Mouse (Mus musculus) adrenal gland (tissue): ENCODE results near the gene Erh.

Experiments used
- intact Hi-C: fragments of 180-260 bp; cut with DNase I; formaldehyde crosslinking; loops from one replicate; pipeline ENCODE4 v1.15.1; 2025

Gene Erh

GRCm38 (mm10) chr12:80620501-80620900 is 23.6 kb downstream of the Erh start:
- intact Hi-C loops, result no loop called here

GRCm38 (mm10) chr12:80615371-80616257 is 28.5 kb downstream of the Erh start:
- intact Hi-C loops, result no loop called here

GRCm38 (mm10) chr12:80612113-80612791 is 31.9 kb downstream of the Erh start:
- intact Hi-C loops, result no loop called here

- intact Hi-C loops, result no loop called here
These were observed 34.2 kb downstream of the Erh start for GRCm38 (mm10) chr12:80609928-80610327.

GRCm38 (mm10) chr12:80608576-80608975 is 35.6 kb downstream of the Erh start:
- intact Hi-C loops, result no loop called here

GRCm38 (mm10) chr12:80604218-80604617 is 39.9 kb downstream of the Erh start:
- intact Hi-C loops, result no loop called here

- intact Hi-C loops, result no loop called here
These were observed 40.6 kb downstream of the Erh start for GRCm38 (mm10) chr12:80603566-80603965.

GRCm38 (mm10) chr12:80602432-80602831 is 41.7 kb downstream of the Erh start:
- intact Hi-C loops, result no loop called here

GRCm38 (mm10) chr12:80601597-80602269 is 42.4 kb downstream of the Erh start:
- intact Hi-C loops, result no loop called here

GRCm38 (mm10) chr12:80598756-80599155 is 45.4 kb downstream of the Erh start:
- intact Hi-C loops, result no loop called here

- intact Hi-C loops, result no loop called here
These were observed 45.9 kb downstream of the Erh start for GRCm38 (mm10) chr12:80598236-80598635.

GRCm38 (mm10) chr12:80595968-80596367 is 48.2 kb downstream of the Erh start:
- intact Hi-C loops, result no loop called here

GRCm38 (mm10) chr12:80595566-80595965 is 48.6 kb downstream of the Erh start:
- intact Hi-C loops, result no loop called here

GRCm38 (mm10) chr12:80594781-80595180 is 49.4 kb downstream of the Erh start:
- intact Hi-C loops, result no loop called here

GRCm38 (mm10) chr12:80594141-80594540 is 50.0 kb downstream of the Erh start:
- intact Hi-C loops, result no loop called here

- intact Hi-C loops, result no loop called here
These were observed 59.2 kb downstream of the Erh start for GRCm38 (mm10) chr12:80584973-80585372.
